Mouse (Mus musculus) ES-E14 (cell line): ENCODE measurements around the gene Ncf1.

Source experiments
- ZC3H11A ChIP-seq: IDR thresholded peaks from 2 replicates; pipeline ENCODE4 v1.6.1; 2012; ENCODE audit warnings: low read depth, mild to moderate bottlenecking, inconsistent platforms, low read length, borderline replicate concordance
- ZNF384 ChIP-seq: IDR thresholded peaks from 2 replicates; pipeline ENCODE4 v1.6.1; 2012; ENCODE audit warnings: low read depth, low read length, inconsistent platforms

DNA sequence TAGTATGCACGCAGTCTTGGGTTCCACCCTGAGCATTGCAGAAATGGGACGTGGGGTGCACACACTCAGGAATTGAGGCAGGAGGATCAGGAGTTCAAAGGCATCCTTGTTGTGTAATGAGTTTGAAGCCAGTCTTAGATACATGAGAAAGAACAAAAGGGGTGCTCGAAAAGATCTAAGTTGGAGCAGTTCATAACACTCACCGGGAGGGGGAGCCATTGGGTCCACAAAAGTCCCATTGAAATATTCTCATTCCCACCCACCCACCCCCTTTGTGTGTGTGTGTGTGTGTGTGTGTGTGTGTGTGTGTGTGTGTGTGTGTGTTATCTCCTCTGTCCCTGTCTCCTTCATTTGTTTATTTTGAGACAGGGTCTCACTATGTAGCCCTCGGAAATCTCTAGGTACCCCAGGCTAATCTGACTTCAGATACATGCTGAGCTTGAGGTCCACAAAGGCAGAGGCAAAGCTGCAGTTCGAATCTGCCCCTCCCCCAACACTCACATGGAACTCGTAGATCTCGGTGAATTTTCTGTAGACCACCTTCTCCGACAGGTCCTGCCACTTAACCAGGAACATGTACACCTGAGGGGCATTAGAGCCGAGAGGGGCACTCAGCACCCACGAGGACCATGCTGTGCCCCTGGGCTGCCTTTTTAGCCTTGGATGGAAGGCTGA lies 1.7 kb downstream of the Ncf1 start:
- TF ChIP-seq ZC3H11A: no peak
- no peak for TF ChIP-seq ZNF384
